Mouse (Mus musculus): ENCODE results near the gene Lrrk1. TPM values are rescaled to one million over a fixed set of nuclear protein-coding genes. Genes with fewer than 3 reads are reported as not detected.

Gene Lrrk1
- total and polyA plus RNA-seq, 3 experiments, result 5.0 to 16.9 (median 13.6) TPM

- in situ Hi-C loops (cut with MboI; ENCODE audit: low pct_ligation_motif_present, low pct_unique_long_range_greater_than_20kb, low sequenced_read_pairs), result no loop called here
- no peaks in the 10 kb centered on the region for H3K27me3 ChIP-seq (replicated peaks)
- no peaks in the 10 kb centered on the region for H3K9me3 ChIP-seq (replicated peaks; ENCODE audit: low read length)
- H3K4me3 ChIP-seq (replicated peaks in 1 of 3; ENCODE audit: low read depth in 2 of 3, low read length in 2 of 3, poor library complexity in 1 of 3), result no peak overlapping the region
- H3K4me1 ChIP-seq (ENCODE audit: control insufficient read depth in 1 of 2, insufficient read depth in 2 of 2), result peaks cover 11 to 29% of the 10 kb centered on the region in 2 experiments
- H3K79me2 ChIP-seq (replicated peaks; ENCODE audit: control insufficient read depth, extremely low read depth, insufficient read depth, poor library complexity, severe bottlenecking), result peaks cover 3% of the 10 kb centered on the region; the same call in 1 of the 2 replicates
- dilution Hi-C loops (cut with MboI; ENCODE audit: extremely low pct_ligation_motif_present, extremely low pct_unique_long_range_greater_than_20kb, low sequenced_read_pairs), result no loop called here
- peaks cover 0 to 51% of the 10 kb centered on the region in 2 experiments for H3K36me3 ChIP-seq (replicated peaks in 1 of 2; ENCODE audit: control insufficient read depth in 1 of 2, insufficient read depth in 1 of 2, low read length in 1 of 2)
- H3K9ac ChIP-seq (ENCODE audit: insufficient read depth, low read depth), result no peak overlapping the region
- H3K27ac ChIP-seq (ENCODE audit: insufficient read depth, low read depth), result no peak overlapping the region
- DNase-seq (ENCODE audit: extremely low read depth), result no peak
- TF ChIP-seq PAX5 (IDR thresholded peaks at IDR 0.05; ENCODE audit: low read length), result no peak
- no peak for TF ChIP-seq RCOR1 (conservative IDR thresholded peaks at IDR 0.05; ENCODE audit: low read depth, low read length)
- no peak for TF ChIP-seq JUN (IDR thresholded peaks at IDR 0.05; ENCODE audit: insufficient read depth, low read depth, low read length)
- no peak for TF ChIP-seq IRF4 (IDR thresholded peaks at IDR 0.05; ENCODE audit: low read depth, low read length)
- TF ChIP-seq RAD21 (IDR thresholded peaks at IDR 0.05; ENCODE audit: low read depth, low read length), result no peak
- TF ChIP-seq JUND (conservative IDR thresholded peaks at IDR 0.05; ENCODE audit: low read depth, low read length), result no peak
- no peak for TF ChIP-seq CHD2 (IDR thresholded peaks at IDR 0.05; ENCODE audit: low read length)
- TF ChIP-seq NRF1 (IDR thresholded peaks at IDR 0.05; ENCODE audit: low read depth, low read length), result no peak
- TF ChIP-seq ZNF384 (IDR thresholded peaks at IDR 0.05; ENCODE audit: low read depth, low read length), result no peak
- TF ChIP-seq CTCF (conservative IDR thresholded peaks at IDR 0.05 in 1 of 2, IDR thresholded peaks at IDR 0.05 in 1 of 2; ENCODE audit: low read depth in 2 of 2, low read length in 2 of 2), result no peak
- no peak for TF ChIP-seq POLR2A (IDR thresholded peaks at IDR 0.05; ENCODE audit: low read depth, low read length)
- no peak for TF ChIP-seq TCF12 (IDR thresholded peaks at IDR 0.05; ENCODE audit: low read depth, low read length)
- no peak for TF ChIP-seq TBP (conservative IDR thresholded peaks at IDR 0.05; ENCODE audit: low read depth, low read length)
- no peak for TF ChIP-seq ETS1 (conservative IDR thresholded peaks at IDR 0.05; ENCODE audit: low read depth, low read length)
- no peak for TF ChIP-seq POLR2AphosphoS2 (IDR thresholded peaks at IDR 0.05; ENCODE audit: low read depth, low read length)
- TF ChIP-seq E2F4 (IDR thresholded peaks at IDR 0.05; ENCODE audit: insufficient replicate concordance, low read depth, low read length), result no peak
- no peak for TF ChIP-seq UBTF (IDR thresholded peaks at IDR 0.05; ENCODE audit: low read depth, low read length)
- no peak overlapping the region for H3K4me2 ChIP-seq (ENCODE audit: insufficient read depth, low read depth, poor library complexity, severe bottlenecking)
These were observed 17.2 kb downstream of the Lrrk1 start for GRCm38 (mm10) chr7:66370970-66371369.

GRCm38 (mm10) chr7:66369934-66370445, 18.2 kb downstream of the Lrrk1 start:
- no peak for TF ChIP-seq NELFE (IDR thresholded peaks at IDR 0.05; ENCODE audit: low read depth, low read length)
- TF ChIP-seq MEF2A (IDR thresholded peaks at IDR 0.05; ENCODE audit: borderline replicate concordance, low read depth, low read length), result no peak
- TF ChIP-seq TBP (conservative IDR thresholded peaks at IDR 0.05; ENCODE audit: low read depth, low read length), result no peak
- TF ChIP-seq MYC (IDR thresholded peaks at IDR 0.05; ENCODE audit: low read depth, low read length), result no peak
- TF ChIP-seq BHLHE40 (IDR thresholded peaks at IDR 0.05; ENCODE audit: low read depth, low read length), result no peak
- no peak for TF ChIP-seq CHD2 (IDR thresholded peaks at IDR 0.05; ENCODE audit: low read length)
- Histone ChIP-seq H3K4me1 (ENCODE audit: control insufficient read depth in 1 of 2, insufficient read depth in 2 of 2) (peaks cover 4 to 20% of the 10 kb centered on the region in 2 experiments; a peak in 3 of 4 replicates), H3K36me3 (replicated peaks in 1 of 2; ENCODE audit: control insufficient read depth in 1 of 2, insufficient read depth in 1 of 2, low read length in 1 of 2) (peaks cover 0 to 46% of the 10 kb centered on the region in 2 experiments), H3K27ac (ENCODE audit: insufficient read depth, low read depth) (no peak overlapping the region), H3K4me2 (ENCODE audit: insufficient read depth, low read depth, poor library complexity, severe bottlenecking) (no peak overlapping the region), H3K79me2 (replicated peaks; ENCODE audit: control insufficient read depth, extremely low read depth, insufficient read depth, poor library complexity, severe bottlenecking) (peaks cover 3% of the 10 kb centered on the region; the same call in 1 of the 2 replicates), H3K9me3 (replicated peaks; ENCODE audit: low read length) (no peaks in the 10 kb centered on the region), H3K9ac (ENCODE audit: insufficient read depth, low read depth) (no peak overlapping the region), H3K27me3 (replicated peaks) (no peaks in the 10 kb centered on the region), H3K4me3 (replicated peaks in 1 of 3; ENCODE audit: low read depth in 2 of 3, low read length in 2 of 3, poor library complexity in 1 of 3) (no peak overlapping the region)
- dilution Hi-C loops (cut with MboI; ENCODE audit: extremely low pct_ligation_motif_present, extremely low pct_unique_long_range_greater_than_20kb, low sequenced_read_pairs), result no loop called here
- no peak for DNase-seq (ENCODE audit: extremely low read depth)
- in situ Hi-C loops (cut with MboI; ENCODE audit: low pct_ligation_motif_present, low pct_unique_long_range_greater_than_20kb, low sequenced_read_pairs), result no loop called here

All from CH12.LX (cell line).